Mouse (Mus musculus) left cerebral cortex, postnatal 36 days (tissue): ENCODE measurements at regions not wholly inside any gene's neighbourhood (a gene's known extent, or its start where the extent isn't known, plus 50 kb on each side); places are given as distances from the start of the nearest gene placed in this dataset.
A peak's percentile ranks its signal among the peaks of the same experiment; 100 is the strongest.

Experiments
- DNase-seq, 2 experiments: peaks; one replicate each; pipeline ENCODE4 v3.0.0; 2021 to 2022; ENCODE audit warnings: low spot score in 2 of 2, mixed read lengths in 1 of 2
- intact Hi-C: fragments of 180-260 bp; cut with DNase I; formaldehyde crosslinking; loops from one replicate; pipeline ENCODE4 v1.15.1; 2025

- intact Hi-C loops, result loop anchor here (2.0 to 5.0 kb wide), 4 partner anchors 155 to 651 kb away; no protein-coding TSS in a partner anchor
- no peak for DNase-seq
Observed at GRCm38 (mm10) chr6:51207587-51208361, 224.7 kb upstream of the Nfe2l3 start.

DNA sequence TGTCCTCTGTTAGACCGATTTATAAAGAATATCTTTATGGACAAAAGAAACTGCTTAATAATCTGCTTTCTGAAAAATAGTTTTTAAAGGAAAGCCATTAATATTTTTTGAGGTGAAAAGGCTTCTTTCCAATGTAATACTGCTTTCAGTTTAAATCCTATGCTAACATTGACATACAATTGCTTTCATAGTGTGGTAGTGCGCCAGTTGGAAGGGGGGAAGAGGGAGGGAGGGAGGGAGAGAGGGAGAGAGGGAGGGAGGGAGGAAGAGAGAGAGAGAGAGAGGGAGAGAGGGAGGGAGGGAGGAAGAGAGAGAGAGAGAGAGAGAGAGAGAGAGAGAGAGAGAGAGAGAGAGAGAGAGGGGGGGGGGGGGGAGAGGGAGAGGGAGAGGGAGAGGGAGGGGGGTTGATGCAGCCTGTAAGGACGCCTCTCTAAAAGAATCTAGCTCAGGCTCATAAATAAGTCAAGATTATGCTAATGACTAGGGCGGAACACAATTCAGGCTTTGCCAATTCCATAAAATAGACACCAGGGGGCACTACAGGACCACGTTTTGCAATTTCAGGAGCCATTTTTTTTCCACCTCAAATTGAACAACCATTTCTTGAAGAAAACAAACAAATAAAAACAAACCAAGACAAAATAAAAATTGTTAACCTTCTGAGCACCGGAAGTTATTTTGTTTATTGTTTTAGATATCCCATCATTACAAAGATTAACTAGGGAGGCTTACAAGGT is 223.6 kb upstream of the Nfe2l3 start:
- intact Hi-C loops, result loop anchor here (2.0 to 5.0 kb wide), 3 partner anchors 154 to 372 kb away; no protein-coding TSS in a partner anchor
- DNase-seq, result peak; percentile 32 to 37

GRCm38 (mm10) chr6:51211418-51211817 is 221.1 kb upstream of the Nfe2l3 start:
- no peak for DNase-seq
- intact Hi-C loops, result no loop called here

DNA sequence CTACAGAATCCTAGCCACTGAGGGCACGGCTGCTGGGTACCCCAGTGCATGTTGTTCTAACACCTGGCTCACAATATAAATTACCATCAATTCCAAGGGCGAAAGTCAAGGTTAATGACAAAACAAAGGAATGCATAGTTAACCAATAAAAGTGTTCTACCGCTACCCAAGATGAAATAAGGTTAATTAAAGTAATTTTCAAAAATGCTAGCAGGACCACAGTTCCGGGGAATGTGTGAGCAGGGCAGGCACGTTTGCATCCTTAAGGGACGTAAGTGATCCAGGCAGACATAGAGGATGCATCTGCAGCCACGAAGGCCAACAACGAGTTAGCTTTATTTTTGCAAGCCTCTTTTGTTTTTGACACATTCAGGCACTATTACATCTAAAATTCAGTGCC is 220.3 kb upstream of the Nfe2l3 start:
- intact Hi-C loops, result no loop called here
- no peak for DNase-seq

DNA sequence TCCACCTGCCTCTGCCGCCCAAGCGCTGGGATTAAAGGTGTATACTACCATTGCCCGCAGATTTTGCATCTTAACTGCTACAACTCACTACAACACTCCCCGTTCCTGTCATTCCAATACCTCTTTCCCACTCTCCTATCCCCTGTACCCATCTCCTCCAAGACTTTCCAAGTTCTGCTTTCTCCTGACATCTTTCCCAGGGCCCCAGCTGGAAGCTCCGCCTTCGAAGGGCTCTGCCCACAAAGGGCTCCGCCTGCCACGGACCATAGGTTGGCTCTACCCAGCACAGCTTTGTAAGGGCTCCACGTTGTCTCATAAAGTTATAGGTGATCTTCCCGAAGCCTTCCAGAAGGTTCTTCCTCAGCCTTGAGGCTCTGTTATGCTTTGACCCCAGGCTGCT is 217.1 kb upstream of the Nfe2l3 start:
- DNase-seq, result no peak
- intact Hi-C loops, result no loop called here

DNA sequence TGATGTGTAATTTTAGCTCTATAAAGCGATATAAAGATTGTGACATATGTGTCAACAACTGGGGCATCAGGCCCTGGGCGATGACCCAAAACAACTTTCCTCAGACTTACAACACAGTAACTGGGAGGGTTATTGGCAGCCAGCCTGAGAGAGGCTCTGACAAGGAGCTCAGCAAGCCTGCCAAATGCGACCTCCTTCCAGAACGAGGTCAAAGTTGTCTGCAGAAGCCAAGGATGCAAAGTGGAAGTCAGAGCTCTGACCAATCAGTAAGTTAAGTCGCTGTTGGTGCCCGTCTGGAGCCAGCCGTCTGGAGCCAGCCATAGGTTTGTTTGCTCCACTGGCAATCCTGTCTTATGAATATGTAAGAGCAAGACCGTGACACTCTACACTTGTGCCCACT is 216.0 kb upstream of the Nfe2l3 start:
- peak in 1 of 2 experiments; percentile 14 for DNase-seq
- intact Hi-C loops, result no loop called here

- intact Hi-C loops, result no loop called here
- DNase-seq, result no peak
Observed at GRCm38 (mm10) chr6:51219691-51220090, 212.8 kb upstream of the Nfe2l3 start.

GRCm38 (mm10) chr6:51220778-51221177 is 211.7 kb upstream of the Nfe2l3 start:
- DNase-seq, result no peak
- intact Hi-C loops, result no loop called here

DNA sequence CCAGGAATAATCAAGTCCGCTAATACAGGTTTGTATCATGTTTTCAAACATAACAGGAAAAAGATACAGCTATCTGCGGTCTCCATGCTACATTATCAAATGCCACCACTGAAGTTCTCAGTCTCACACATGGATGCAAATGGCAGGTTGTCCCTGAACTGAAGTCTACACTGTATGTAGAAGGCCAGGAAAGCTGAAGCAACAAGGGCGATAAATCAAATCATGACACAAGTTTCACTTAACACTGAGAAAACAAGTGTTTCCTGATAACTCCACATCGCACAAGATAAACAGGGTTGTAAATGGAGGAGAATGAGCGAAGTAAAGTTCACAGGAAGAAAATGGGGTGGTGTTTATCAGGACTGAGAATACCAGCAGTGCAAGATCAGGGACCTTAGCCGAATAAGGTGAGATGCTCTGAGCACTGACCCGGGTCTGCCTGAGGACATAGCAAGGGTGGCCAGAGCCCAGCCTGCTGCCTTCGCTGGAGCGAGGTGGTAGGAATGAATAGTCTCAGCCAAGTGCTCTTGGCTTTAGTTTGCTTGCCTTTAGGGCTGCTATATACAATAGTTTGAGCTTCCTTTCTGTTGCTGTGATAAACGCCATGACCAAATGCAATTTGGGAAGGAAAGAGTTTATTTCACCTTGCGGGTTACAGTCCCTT is 196.3 kb upstream of the Nfe2l3 start:
- no peak for DNase-seq
- intact Hi-C loops, result no loop called here

DNA sequence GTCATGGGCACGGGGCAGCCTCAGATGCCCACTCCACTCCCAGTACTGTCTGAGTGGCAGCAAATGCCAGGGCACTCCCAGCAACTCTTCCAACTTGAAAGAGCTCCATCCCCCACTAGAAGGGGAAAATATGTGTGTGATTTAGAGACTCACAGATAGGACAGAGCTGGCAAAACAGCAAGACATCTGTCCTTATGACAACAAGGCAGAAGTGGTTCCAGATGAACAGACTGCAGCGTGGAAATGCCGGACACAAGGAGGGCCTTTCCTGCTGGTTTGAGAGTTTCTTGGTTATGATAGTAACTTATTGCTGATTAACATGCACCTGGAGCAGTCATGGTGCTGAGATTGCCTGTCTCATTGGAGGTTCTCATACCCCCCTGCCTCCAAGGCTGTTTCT is 192.4 kb upstream of the Nfe2l3 start:
- DNase-seq, result no peak
- intact Hi-C loops, result no loop called here

- no peak for DNase-seq
- intact Hi-C loops, result no loop called here
Observed at GRCm38 (mm10) chr6:51250233-51250632, 182.2 kb upstream of the Nfe2l3 start.

DNA sequence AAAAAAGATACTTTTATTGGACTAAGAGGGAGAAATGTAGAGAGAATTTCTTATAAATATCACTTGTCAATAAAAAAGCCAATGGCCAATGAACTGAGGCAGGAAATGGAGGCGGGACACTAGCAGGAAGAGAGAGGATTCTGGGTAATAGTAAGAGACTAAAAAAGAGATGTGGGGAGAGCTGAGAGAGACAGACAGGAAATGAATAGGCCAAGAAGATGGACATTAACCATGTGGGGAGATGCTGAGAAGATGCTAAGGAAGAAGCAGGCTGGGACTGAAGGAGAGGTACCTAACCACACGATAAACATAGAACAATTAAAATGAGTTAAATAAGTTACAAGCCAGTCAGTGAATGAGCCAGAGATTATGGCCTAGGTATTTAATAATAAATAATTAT is 181.0 kb upstream of the Nfe2l3 start:
- no peak for DNase-seq
- intact Hi-C loops, result no loop called here

GRCm38 (mm10) chr6:51252721-51253120 is 179.7 kb upstream of the Nfe2l3 start:
- intact Hi-C loops, result no loop called here
- DNase-seq, result no peak

DNA sequence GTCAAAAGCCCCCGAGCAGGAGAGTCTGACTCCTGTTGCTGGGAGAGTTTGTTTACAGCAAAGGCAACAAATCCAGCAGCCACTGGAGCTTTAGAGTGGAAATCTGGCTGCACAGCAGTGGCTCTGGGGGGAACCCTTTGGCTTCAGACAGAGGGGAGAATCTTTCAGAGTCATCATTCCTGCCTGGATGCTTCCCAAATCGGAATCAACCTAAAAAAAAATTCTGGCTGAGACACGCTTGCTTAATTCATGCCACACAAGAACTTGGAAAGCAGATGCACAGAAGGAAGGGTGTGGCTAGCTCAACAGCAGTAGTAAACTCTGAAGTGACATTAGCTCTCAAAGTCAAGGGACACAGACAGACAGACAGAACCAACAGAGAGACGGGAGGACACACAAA is 175.8 kb upstream of the Nfe2l3 start:
- intact Hi-C loops, result no loop called here
- no peak for DNase-seq

GRCm38 (mm10) chr6:51257524-51257923 is 174.9 kb upstream of the Nfe2l3 start:
- intact Hi-C loops, result no loop called here
- DNase-seq, result no peak

- intact Hi-C loops, result no loop called here
- no peak for DNase-seq
Observed at GRCm38 (mm10) chr6:51258304-51258703, 174.2 kb upstream of the Nfe2l3 start.

- DNase-seq, result no peak
- intact Hi-C loops, result no loop called here
Observed at GRCm38 (mm10) chr6:51263595-51263994, 168.9 kb upstream of the Nfe2l3 start.

DNA sequence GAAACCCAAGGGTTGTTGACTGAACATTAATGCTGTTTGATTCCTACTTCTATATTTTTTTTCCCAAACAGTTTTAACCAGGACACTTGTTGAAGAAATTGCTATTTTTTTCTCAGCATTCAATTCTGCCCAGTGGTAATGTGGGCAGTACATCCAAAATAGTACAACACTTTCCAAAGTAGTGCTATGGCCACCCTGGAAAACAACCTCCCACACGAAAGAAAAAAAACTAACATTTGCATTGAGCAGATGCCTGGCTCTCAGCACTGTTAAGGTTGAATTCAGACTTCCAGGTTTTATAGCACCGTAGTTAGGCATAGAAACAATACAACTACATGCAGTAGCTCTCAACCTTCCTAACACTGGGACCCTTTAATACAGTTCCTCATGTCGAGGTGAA is 167.1 kb upstream of the Nfe2l3 start:
- intact Hi-C loops, result no loop called here
- peak; percentile 7 to 24 for DNase-seq

GRCm38 (mm10) chr6:51266721-51267120 is 165.7 kb upstream of the Nfe2l3 start:
- intact Hi-C loops, result no loop called here
- DNase-seq, result no peak

DNA sequence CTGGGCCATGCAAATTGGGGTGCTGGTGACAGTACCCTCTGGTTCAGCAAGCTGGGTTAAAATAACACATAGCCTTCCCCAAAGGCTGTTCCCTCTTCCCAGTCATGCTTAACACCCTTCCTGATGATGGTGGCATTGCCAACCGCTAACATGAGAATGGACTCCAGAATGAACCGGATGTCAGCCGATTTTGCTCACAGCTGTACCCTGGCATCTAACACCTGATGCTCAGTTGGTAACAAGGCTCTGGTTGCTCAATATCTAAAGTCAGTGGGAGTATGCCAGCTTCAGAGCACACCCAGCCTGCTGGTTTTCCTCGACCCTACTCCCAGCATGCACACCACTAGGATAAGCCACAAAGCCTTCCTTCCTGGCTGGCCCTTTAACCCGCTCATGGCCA is 164.6 kb upstream of the Nfe2l3 start:
- intact Hi-C loops, result no loop called here
- DNase-seq, result no peak

GRCm38 (mm10) chr6:51268931-51269330 is 163.5 kb upstream of the Nfe2l3 start:
- DNase-seq, result no peak
- intact Hi-C loops, result no loop called here
